Mouse (Mus musculus): ENCODE measurements around the gene Chchd10.
"Not testable (repeated sequence)": the region's sequence is repeated elsewhere in the genome, so short reads cannot be mapped to it uniquely, and the experiment has no call there.

Gene Chchd10

DNA sequence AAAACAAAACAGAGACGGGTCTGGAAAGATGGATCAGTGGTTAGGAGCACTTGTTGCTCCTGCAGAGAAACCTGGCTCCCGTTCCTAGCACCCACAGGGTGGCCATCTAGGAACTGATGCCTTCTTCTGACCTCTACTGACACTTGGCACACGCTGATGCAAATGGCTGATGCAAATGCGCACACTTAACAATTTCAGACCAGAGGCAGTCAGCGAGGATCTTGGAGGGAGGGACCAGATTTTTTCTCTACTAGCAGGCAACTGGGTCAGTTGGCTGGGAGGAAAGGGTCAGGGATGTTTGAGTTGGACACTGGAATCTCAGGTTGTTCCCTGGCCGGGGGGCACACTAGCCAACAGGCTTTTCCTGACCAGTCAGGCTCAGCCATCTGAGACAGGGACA is at the start of gene Chchd10:
Gene Chchd10, plus strand, starts transcription at position 240 of the 400 bp plus-strand sequence.
- DNase-seq, result no peak

DNA sequence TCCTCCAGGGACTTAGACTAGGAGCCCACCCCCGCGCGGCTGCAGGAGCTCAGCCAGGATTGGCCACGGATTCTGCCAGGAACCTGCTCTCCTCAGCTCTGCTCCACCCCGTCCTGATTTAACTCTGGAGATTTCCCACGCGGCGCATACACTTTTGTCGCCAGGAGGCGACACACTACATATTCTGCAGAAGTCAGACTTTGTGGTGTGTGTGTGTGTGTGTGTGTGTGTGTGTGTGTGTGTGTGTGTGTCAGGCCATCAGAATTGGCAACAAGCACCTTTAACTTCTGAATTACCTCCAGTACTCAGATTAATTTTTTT is 49.7 kb upstream of the Chchd10 start:
- DNase-seq, result peak; percentile 87

DNA sequence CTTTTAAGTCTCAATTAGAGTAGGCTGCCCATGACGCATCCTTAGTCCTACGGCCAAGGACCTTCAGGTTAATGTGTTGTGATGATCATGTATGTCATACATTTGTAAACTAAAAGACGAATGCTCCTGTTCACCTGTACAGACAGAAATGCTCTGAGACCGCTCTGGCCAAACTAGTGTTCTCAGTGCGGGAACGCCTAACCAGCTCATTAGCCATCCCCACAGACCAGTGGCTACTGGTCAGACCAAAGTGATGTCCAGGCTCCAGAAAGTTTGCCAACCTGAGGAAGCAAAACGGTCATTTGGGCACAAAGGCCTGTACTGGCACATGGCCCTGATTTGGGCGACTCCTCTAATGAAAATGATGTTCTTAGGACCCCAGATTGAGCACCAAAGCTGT is 48.2 kb upstream of the Chchd10 start:
- no peak for DNase-seq

DNA sequence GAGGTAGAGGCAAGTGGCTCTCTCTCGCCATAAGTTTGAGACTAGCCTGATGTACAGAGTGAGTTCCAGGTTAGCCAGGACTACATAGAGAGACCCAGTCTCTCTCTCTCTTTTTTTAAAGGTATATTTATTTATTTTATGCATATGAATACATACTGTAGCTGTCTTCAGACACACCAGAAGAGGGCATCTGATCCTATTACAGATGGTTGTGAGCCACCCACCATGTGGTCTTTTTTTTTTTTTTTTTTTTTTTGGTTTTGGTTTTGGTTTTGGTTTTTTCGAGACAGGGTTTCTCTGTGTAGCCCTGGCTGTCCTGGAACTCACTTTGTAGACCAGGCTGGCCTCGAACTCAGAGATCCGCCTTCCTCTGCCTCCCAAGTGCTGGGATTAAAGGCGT is 45.4 kb upstream of the Chchd10 start:
- DNase-seq, result not testable (repeated sequence)

DNA sequence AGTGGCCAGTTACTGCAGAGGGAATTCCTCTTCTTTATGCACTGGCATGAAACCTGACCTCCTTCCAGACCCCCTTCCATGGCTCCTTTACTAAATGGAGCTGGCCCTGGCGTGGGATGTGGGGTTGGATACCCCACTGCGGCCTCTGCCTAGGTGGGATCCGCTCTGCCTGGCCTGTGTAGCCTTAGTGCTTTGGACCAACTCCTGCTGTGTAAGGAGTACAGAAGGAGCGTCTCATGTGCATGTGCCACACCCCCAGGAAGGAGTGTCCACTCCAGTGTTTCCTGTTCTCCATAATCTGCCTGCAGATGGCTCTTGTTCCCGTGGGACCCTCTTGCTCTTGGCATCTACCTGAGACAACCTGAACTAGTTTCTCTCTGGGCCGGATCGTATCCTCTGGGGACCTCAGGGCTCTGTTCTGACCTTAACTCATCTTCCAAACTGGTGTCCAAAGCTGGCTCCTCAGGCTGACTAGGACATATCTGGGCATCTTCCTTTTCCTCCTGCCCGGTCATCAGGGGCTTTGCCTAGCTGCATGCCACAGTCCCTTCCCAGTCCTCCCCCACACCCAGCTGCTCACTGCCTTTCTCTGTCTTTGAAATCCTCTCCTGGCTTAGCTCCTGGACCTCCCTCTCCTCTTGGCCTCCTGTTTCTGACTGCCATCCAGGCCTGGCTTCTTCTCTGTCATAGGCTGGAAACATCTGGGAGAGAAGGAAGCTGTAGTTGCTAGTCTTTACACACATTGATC is 43.4 kb upstream of the Chchd10 start:
- DNase-seq, result peak; percentile 26

DNA sequence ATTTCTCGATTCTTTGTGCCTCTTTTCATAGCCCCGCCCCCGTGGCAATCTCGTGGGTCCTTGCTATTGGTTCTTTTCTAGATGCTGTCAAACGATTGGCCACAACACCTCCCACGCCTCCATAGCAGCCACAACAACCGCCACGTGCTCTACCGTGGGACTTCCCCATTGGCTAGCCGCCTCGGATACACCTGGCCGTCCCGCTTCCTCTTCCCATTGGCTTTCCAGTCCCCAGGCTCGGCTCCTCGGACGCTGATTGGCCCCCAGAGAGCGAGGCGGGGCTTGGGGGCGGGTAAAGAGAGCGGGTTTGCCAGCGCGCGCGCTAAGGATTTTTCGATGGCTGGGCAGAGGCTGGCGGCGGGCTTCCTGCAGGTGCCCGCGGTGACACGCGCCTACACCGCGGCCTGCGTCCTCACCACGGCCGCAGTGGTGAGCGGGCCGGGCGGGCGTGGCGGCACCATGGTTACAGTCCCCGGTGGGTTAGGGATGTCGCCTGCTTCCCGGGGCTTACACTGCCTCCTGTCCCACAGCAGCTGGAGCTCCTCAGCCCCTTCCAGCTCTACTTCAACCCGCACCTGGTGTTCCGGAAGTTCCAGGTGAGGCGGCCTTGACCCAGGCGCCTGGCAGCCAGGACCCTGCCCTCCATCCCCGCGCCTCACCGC is 39.7 kb upstream of the Chchd10 start, which contains the start of gene Derl3:
Gene Derl3, plus strand, starts transcription at position 325 of the 662 bp plus-strand sequence.
- DNase-seq, result peak; percentile 96

DNA sequence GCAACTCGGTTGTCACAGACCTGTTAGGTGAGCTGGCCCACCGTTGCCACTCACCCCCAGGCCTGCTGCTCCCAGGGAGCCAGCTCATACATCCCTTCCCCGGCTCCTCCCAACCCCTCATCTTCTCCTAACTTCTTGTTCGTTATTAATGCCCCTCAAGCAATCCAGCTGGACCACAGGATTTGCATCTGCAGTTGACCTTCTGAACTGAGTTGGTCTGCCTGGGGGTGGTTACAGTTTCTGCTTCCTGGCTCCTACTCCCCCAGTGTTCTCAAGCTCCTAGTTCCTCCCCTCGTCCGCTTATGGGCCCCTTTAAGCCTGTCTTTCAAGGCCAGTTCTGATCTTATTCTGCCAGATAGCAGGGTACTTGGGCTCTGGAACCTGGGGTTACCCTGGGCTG is 38.3 kb upstream of the Chchd10 start:
- no peak for DNase-seq

DNA sequence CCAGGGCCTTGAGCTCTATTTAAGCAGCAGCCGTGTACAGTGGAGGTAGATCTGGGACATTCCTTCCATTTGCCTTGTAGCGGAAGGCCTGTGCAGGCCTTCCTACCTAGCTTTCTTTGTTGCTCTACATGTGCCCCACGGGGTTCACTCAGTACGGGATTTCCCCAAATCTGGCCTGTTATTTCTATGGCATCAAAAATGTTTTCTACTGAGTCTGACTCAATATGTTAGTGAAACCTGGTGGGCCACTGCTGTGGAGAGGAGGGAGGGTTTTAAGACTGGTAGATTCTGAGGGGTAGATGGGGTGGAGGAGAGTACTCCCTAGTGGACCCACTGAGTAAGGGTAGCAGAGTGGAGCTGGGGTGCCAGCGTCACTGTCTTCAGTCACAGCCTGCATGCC is 37.2 kb upstream of the Chchd10 start:
- DNase-seq, result no peak

DNA sequence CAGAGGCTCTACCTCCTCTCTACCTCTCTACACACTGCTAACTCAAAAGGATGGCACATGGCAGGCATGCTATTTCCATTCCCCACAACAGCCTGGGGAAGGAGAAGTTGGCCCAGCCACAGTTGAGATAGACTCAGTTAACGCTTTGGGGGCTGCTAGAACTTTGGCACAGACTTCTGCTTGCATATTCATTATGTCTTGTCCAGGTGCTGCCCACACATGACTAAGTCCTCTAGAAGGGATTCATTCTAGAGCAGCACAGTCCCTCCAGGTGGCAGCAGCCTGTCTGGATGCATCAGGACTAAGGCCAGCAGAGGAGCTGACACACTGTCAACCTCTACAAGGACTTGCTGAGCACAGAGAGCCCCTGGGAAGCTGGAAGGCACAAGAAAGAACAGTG is 36.7 kb upstream of the Chchd10 start:
- DNase-seq, result no peak

DNA sequence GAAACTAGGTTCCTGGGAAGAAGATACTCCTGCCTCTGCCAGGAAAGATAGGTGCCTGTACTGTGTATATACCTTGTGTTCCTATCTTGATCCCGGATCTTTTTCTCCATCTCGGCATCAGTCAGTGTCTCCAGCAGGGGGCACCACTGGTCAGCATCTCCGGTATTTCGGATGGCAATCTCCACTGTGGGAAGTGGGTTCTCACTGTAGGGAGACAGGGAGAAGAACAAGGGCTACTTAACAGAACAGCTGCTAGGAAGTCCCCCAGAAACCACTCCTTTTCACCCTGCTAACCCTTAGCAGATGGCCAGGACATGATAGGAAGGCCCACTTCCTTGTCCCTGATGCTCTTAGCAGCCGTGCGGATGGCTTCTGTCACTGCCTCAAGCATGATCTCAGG is 35.6 kb upstream of the Chchd10 start:
- peak; percentile 75 for DNase-seq

DNA sequence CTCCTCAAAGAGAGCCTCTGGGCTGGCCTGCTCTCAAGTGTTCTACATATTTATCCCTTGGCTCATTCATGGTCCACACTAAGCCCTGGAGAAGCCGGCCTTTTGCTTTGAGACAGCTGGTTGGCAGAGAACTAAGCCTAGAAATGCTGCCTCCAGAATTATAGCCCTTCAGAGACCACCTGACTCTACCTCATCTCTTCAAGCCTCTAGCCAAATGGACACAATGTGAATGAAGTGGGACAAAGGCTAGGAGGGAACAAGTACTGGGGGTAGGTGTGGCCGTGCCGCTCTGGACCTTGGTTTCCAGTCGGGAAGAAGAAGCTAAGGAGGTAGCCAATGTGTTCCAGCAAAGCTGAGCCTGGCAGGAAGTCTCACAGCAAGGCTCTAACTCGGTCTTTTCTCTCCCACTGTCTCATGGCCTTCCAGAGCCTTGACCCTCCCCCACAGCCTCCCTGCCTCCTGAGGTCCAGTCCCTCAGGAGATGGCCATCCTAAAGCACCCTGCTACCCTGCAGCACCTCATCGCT is 34.8 kb upstream of the Chchd10 start:
- DNase-seq, result no peak

DNA sequence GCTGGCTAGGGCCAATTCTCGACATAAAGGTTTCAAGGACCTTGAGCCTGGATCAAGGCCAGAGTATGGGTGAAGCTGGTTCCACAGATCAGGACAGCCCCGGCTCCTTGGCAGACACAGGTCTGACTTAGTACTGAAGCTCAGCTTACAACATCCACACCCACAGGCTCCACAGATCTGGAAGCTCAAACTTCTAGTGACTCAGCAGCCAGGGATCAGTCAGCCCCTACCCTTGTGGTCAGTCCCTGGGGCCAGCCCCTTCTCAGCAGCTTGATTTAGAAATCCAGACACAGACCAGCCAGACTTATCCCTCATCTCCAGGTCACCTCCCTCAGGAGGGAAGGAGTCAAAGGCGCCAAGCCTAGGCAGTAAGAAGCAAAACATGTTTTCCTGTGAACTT is 34.1 kb upstream of the Chchd10 start:
- DNase-seq, result no peak

DNA sequence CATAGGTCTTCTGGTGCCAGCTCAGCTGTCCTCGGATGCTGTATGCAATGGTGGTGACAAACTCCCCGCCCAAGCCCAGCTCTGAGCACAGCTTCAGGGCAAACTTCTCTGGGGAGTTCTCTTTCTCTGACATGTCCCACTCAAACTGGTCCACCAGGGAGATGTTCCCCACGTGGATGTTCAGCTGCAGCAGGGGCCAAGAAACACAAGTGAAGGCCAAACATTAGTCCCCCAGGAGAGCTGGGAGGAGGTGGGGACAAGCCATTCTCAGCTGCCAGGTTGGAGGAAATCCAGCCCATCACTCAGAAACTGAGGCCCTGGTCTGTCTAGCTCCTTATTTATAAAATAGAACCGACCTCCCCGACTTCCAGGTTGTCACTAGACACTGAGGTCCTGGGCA is 28.5 kb upstream of the Chchd10 start:
- DNase-seq, result no peak

DNA sequence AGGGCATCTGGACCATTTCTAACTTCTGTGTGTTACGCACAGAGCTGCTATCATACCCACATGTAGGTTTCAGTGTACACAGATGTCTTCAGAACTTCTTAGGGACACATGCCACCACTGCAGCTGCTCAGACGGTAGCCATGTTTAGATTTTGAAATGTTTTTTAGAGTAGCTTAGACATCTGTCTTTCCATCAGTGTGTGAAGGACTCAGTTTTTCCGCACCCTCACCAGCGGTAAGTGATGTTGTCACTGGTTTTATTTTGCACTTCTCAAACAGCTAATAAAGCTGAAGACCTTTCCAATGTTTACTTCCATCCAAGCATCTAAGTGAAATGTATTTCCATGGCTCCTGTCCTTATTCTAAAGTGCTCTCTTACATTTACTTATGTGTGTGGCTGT is 26.0 kb upstream of the Chchd10 start:
- DNase-seq, result no peak

DNA sequence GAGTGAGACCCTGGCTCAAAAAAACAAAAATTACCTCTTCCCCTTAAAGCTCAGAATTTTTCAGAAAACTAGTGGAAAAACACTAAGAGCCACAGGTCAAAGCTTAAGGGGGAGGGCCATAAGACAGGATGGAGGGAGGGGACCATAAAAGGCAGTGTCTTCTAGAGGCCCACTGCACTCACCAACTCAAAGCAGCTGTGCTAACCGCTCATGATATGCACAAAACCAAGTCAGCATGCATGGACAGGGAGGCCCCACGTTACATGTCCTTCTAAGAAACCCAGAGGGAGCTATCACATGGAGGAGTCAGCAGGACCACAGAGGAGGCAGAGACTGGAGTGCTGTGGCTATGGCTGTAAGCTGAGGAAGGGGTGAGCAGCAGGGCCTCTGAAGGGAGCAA is 22.2 kb upstream of the Chchd10 start:
- DNase-seq, result no peak

DNA sequence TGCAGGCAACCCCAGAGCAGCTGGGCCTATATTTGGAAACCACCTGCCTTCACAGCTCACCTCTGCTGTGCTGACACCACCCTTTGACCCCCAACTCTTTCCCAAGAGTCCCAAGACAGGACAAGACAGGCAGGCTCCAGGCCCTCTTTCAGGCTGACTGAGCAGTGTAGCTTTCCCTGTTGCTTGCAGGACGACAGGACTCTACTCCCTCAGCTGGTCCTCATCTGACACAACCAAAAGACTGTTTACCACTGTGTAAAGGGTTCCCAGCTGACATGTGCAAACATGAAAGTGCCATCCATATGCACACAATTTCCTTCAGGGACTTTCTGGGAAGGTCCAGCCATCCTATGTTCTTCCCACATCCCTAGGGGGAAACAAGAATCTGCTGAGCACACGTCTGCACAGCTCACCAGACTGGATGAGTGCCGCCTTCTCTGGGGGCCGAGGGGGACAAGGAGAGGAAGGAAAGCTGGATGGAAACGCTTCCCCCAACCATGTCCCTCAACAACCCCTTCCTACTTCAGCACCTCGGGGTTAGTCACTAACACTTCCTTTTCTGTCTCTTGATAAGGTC is 19.8 kb upstream of the Chchd10 start:
- no peak for DNase-seq

DNA sequence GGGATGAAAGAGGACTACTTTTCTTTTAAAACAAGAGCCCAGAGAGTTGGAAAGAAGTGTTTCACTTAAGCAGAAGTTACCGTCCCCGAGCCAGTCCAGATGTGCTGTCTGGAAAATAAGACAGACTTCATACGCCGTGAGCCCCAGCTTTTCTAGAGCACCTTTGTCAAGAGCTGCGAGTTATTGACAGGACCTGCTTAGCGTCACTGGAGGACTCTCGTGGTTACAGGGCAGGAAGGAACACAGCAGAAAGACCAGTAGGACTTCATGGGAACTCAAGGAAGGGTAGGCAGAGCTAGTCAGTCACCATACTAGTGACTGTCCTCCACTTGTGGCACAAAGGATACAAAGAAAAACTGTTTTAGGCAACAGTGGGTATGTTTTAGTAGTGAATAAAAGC is 17.4 kb upstream of the Chchd10 start:
- no peak for DNase-seq

DNA sequence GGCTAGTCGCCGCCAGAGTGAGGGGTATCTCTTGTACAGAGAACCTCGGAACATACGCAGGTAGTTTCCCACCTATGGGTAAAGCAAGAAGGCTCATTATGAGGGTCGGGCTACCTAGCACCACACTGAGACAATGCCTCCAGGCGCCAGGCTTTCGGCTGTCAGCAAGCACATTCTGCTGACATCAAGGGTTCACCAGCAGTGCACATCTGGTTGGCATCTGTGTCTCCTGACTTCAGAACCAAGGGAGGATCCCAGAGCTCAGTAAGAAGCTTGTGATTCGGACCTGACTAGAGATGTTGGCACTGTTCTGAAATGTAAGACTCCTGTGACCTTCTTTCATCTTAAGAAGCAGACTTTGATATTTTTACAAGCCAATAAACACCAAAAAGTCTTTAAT is 16.1 kb upstream of the Chchd10 start:
- DNase-seq, result peak; percentile 40

DNA sequence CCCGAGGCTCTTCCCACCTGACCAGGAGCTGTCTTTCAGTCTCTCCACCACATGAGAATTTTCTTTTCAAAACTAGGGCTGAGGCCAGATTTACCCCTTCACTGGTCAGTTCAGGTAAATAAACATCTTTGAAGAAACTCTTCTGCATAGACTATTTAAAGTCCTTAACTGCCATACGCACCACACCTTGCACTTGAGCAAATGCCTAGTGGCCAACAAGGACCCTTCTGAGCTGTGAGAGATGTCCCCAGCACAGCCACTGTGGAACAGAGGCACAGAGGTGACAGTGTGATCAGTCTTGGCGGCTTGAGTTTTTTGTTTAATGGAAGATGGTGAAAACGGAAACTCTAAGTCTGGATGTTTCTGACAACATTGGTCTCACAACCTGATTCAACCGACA is 13.9 kb upstream of the Chchd10 start:
- DNase-seq, result no peak

DNA sequence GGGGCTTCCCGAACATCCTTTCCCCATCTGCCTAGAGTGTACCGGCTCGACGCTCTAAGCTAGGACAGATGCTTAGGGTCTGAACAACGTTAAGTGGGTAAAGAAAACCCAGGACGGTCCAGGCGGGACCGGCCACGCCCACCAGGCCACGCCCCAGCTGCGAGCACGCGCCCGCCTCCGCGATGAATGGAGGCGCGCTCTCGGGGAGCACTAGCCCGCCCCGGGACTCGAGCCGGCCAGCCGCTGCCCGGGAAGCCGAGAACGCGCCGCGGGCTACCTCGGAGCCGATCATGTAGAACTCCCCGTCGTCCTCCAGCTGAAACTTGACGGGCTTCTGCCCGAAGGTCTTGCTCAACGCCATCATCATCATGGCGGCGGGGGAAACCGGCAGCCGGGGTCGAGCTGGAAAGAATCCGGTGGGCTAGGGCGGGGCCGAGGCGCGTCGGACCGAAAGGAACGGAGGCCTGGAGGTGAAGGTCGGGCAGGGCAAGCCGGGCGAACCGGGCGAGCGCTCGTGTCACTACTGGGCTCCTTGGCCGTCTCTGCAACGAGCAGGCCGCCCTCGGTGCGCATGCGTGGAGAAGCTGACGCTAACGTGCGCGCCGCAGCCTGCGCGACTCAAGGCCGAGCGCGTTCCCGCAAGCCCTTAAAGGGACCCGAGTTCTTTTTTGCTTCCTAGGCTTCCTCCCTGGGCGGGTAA is 11.8 kb upstream of the Chchd10 start, which contains the start of gene Smarcb1:
Gene Smarcb1, minus strand, starts transcription at position 592 of the 700 bp plus-strand sequence.
- peak; percentile 99 for DNase-seq

DNA sequence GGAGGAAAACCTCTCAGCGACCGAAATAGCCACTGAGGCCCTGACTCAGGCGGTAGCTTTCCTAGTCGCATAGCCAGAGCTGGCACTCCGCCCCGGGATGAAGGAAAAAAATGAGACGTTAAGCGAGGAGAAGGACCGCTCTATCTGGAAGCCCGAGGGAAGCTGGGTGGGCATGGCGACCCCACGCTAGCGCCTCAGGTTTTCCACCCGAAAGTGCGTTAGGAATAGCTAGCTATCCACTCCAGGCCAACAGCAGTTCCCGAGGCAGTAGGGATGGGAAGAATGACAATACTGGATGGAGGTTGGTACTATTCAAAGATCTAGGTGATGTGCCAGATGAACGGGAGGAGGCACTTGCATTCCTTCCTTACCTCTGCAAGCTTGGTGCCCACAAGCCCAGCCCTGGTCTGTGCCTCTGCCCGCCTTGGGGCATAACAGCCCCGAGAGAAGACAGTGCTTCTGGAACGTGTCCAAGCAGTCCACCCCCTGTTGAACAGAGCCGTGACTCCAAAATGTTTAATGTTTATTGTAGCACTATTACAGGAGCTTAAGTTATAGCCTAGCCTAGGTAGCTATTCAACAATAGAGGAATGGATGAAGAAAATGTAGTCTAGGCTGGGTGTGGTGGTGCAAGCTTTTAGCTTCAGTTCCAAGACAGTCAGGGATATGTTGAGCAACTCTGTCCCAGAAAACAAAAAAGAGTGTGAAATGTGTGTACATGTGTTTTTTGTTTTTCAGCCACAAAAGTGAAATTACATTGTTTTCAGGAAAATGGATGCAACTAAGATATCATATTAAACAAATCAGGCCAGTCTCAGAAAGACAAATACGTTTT is 11.0 kb upstream of the Chchd10 start:
- DNase-seq, result peak; percentile 25

DNA sequence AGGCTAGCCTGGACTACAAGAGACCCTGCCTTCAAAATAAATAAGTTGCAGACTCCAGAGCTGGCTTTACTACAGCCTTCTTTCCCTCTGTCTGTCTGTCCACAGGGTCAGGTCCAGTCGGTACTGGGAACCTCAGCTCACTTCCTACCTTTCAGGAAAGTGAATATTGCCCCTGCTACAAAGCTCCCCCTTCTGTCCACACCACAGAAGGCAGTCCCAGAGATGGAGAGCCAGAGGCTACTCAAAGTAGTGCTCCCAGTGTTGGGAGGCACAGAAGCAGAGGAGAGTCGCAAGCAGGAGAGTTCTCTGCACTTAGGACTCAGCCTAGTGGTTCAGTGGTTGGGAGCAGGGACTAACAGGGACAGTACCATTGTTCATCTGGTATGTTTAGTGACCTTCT is 8.6 kb upstream of the Chchd10 start:
- no peak for DNase-seq

DNA sequence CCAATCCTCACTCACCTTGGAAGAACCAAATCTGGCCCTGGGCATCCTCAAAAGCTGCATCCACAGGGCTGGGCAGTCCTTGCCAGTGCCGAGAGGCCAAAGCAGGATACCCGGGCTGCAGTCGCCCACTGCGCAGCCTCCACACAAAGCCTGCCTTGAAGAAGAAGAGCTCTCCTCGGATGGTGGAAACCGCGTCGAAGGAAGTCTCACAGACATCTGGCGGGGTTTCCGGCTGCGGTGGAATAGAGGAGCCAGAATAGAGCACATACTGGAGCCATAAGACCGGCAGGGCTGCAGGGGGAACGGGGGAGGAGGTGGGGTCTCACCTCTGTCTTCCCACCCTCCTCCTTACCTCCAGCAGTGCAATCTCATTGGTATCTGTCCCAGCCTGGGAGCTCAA is 6.5 kb upstream of the Chchd10 start:
- DNase-seq, result no peak
